Mouse (Mus musculus): ENCODE data around the gene Klhl3. TPM values are rescaled to one million over a fixed set of nuclear protein-coding genes. Genes with fewer than 3 reads are reported as not detected.

Gene Klhl3
- polyA plus RNA-seq, 1 experiment from 2014 or later: 10.7 TPM

DNA sequence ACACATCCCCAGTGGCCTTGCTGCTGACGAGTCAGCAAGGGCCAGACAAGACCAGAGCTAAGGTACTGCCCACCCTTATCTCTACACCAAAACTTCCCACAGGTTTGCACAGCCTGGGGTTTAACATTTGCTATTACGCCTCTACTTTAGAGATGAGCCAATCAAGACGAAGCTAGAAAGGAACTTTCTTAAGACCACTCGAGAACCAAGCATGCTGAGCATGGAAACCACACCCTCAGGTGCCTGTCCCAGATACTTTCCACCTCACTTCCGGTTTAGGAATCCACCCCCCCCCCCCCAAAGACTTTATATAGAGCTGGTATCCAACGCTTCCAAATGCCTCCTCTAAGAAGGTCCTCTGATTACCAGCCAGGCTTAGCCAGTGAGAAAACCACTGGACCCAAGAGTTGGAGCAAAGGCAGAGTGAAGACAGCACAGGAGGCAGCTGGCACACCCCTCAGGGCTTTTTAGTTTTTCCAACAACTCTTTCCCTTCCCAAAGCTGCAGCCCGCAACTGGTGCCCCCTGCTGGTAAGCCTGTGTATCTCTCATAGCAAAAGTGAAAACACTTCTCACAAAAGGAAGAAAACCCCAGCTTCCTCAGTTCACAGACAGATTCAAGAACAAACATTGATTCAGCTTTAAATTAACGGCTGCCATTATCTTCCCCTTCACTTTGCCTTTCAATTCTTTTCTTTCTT is 4.1 kb upstream of the Klhl3 start:
- ATAC-seq (replicated peaks; ENCODE audit: low FRiP score, low read depth) (no peak), DNase-seq (ENCODE audit: low spot score) (peak; percentile 75)
- Histone ChIP-seq H3K4me2 (ENCODE audit: low read length) (no peak overlapping the region), H3K27ac (no peak overlapping the region), H3K4me3 (replicated peaks; ENCODE audit: low read depth, low read length) (no peak overlapping the region), H3K9me3 (replicated peaks; ENCODE audit: low read length) (no peaks in the 10 kb centered on the region), H3K4me1 (replicated peaks; ENCODE audit: insufficient read depth, low read length) (peaks cover 14% of the 10 kb centered on the region; the same call in 1 of the 2 replicates), H3K27me3 (ENCODE audit: insufficient read depth, low read length) (no peaks in the 10 kb centered on the region), H3K9ac (ENCODE audit: low read depth, low read length) (no peak overlapping the region), H3K36me3 (ENCODE audit: insufficient read depth, low read length) (no peaks in the 10 kb centered on the region)
- TF ChIP-seq CTCF (IDR thresholded peaks at IDR 0.05; ENCODE audit: low read depth): peak; percentile 84
- WGBS: 68% methylated on average over 8 of the region's 8 CpGs

DNA sequence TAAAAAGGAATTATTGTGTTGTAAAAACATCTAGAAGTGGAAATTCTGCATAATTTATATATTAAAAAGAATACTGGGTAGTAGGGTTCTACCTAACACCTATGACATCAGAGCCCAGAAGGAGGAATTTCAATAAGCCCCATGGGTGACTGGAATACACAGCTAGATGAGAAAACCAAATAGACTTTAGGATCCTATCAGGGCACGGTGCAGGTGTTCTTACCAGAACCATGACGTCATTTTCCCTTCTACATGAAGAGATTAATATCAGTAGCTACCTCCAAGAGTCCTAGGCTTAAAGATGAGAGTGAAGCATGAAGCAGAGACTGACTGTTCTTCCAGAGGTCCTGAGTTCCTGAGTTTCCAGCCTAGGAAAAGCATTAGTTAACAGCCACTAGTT is 3.4 kb upstream of the Klhl3 start:
- ATAC-seq (replicated peaks; ENCODE audit: low FRiP score, low read depth): no peak
- 70% methylated on average over 2 of the region's 2 CpGs for WGBS

DNA sequence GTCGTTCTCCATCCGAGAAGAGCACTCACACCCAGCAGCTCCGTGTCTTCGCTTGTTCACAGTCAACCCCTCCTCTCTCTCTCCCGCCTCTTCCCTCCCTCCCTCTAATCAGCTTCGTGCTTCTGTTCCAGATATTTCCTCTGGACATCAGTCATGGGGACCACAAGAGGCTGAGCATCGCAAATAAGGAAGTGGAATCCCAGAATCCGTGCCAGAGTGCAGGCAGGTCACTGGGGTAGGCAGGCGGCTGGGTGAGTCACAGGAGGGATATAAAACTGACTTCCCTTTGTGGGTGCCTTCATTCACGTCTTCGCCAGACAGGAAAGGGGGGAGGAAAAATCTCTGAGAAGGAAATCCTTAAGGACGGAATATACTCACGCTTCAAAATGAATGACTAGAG is 1.8 kb upstream of the Klhl3 start:
- Histone ChIP-seq H3K4me2 (ENCODE audit: low read length) (no peak overlapping the region), H3K27ac (no peak overlapping the region), H3K9ac (ENCODE audit: low read depth, low read length) (no peak overlapping the region), H3K4me1 (replicated peaks; ENCODE audit: insufficient read depth, low read length) (peaks cover 13% of the 10 kb centered on the region; the same call in 1 of the 2 replicates), H3K27me3 (ENCODE audit: insufficient read depth, low read length) (no peaks in the 10 kb centered on the region), H3K9me3 (replicated peaks; ENCODE audit: low read length) (no peaks in the 10 kb centered on the region), H3K36me3 (ENCODE audit: insufficient read depth, low read length) (no peaks in the 10 kb centered on the region), H3K4me3 (replicated peaks; ENCODE audit: low read depth, low read length) (no peak overlapping the region)
- 25% methylated on average over 13 of the region's 13 CpGs for WGBS
- ATAC-seq (replicated peaks; ENCODE audit: low FRiP score, low read depth): no peak
- no peak for TF ChIP-seq CTCF (IDR thresholded peaks at IDR 0.05; ENCODE audit: low read depth)
- DNase-seq (ENCODE audit: low spot score): peak; percentile 71

More for the DNA sequence above, 3.4 kb upstream of the Klhl3 start:
- Histone ChIP-seq H3K27ac (no peak overlapping the region), H3K4me1 (replicated peaks; ENCODE audit: insufficient read depth, low read length) (peaks cover 13% of the 10 kb centered on the region; the same call in 1 of the 2 replicates), H3K9me3 (replicated peaks; ENCODE audit: low read length) (no peaks in the 10 kb centered on the region), H3K9ac (ENCODE audit: low read depth, low read length) (no peak overlapping the region), H3K4me2 (ENCODE audit: low read length) (no peak overlapping the region), H3K4me3 (replicated peaks; ENCODE audit: low read depth, low read length) (no peak overlapping the region), H3K27me3 (ENCODE audit: insufficient read depth, low read length) (no peaks in the 10 kb centered on the region), H3K36me3 (ENCODE audit: insufficient read depth, low read length) (no peaks in the 10 kb centered on the region)
- no peak for DNase-seq (ENCODE audit: low spot score)
- no peak for TF ChIP-seq CTCF (IDR thresholded peaks at IDR 0.05; ENCODE audit: low read depth)

DNA sequence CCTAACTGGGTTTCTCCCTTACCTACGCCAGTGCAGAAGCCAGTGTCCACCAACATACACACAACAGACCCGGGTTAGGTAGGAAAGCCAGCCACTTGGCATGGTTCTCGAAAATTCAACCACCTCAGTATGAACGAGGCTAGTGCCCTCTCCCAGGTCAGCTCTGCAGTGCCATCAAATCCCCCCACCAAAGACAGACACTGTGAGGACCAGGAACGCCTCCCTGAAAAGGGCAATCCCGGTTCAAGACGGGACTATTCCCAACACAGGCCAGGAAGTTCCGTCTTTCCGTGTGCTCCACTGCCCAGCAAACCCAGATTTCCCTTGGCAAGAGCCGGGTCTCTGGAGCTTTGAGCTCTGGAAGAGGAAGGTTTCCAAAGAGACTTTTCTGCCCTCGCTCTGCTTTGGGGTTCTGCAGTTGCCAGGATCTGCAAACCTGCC is 771 bp downstream of the Klhl3 start:
- Histone ChIP-seq H3K4me1 (replicated peaks; ENCODE audit: insufficient read depth, low read length) (peaks cover 13% of the 10 kb centered on the region; the same call in 1 of the 2 replicates), H3K9me3 (replicated peaks; ENCODE audit: low read length) (no peaks in the 10 kb centered on the region), H3K36me3 (ENCODE audit: insufficient read depth, low read length) (no peaks in the 10 kb centered on the region), H3K27ac (peak overlapping the region; percentile 69), H3K9ac (ENCODE audit: low read depth, low read length) (peak overlapping the region; percentile 71), H3K4me3 (replicated peaks; ENCODE audit: low read depth, low read length) (peak overlapping the region; percentile 59), H3K4me2 (ENCODE audit: low read length) (peak overlapping the region; percentile 93), H3K27me3 (ENCODE audit: insufficient read depth, low read length) (no peaks in the 10 kb centered on the region)
- DNase-seq (ENCODE audit: low spot score): peak; percentile 18
- TF ChIP-seq CTCF (IDR thresholded peaks at IDR 0.05; ENCODE audit: low read depth): no peak
- WGBS: 11% methylated on average over 11 of the region's 11 CpGs
- ATAC-seq (replicated peaks; ENCODE audit: low FRiP score, low read depth): no peak

GRCm38 (mm10) chr13:58112191-58112590 is 1.2 kb downstream of the Klhl3 start:
- DNase-seq (ENCODE audit: low spot score): peak; percentile 11
- Histone ChIP-seq H3K27me3 (ENCODE audit: insufficient read depth, low read length) (no peaks in the 10 kb centered on the region), H3K4me3 (replicated peaks; ENCODE audit: low read depth, low read length) (peak overlapping the region; percentile 59), H3K36me3 (ENCODE audit: insufficient read depth, low read length) (no peaks in the 10 kb centered on the region), H3K9me3 (replicated peaks; ENCODE audit: low read length) (no peaks in the 10 kb centered on the region), H3K4me1 (replicated peaks; ENCODE audit: insufficient read depth, low read length) (peaks cover 13% of the 10 kb centered on the region; the same call in 1 of the 2 replicates), H3K27ac (peak overlapping the region; percentile 69), H3K9ac (ENCODE audit: low read depth, low read length) (peak overlapping the region; percentile 71), H3K4me2 (ENCODE audit: low read length) (peak overlapping the region; percentile 93)
- no peak for ATAC-seq (replicated peaks; ENCODE audit: low FRiP score, low read depth)
- no peak for TF ChIP-seq CTCF (IDR thresholded peaks at IDR 0.05; ENCODE audit: low read depth)
- WGBS: 51% methylated on average over 10 of the region's 10 CpGs

DNA sequence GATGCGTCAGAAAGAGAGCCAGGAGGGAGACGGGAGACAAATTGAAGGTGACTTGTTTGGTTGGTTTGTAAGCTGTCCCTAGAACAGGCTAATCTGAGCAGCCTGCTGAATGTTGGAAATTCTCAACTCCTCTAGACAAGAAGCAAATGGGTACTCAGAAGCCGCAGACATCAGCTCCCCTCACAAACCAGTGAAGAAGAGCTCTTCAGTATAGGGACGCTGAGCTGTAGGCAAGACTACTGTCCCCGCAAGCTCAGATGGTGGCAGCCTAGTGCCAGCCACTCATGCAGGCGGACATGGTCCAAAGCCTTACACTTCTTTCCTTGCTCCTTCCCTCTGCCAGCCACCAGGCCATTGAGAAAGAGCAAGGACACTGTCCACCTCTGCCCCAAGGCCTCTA is 2.1 kb downstream of the Klhl3 start:
- Histone ChIP-seq H3K36me3 (ENCODE audit: insufficient read depth, low read length) (no peaks in the 10 kb centered on the region), H3K4me2 (ENCODE audit: low read length) (peak overlapping the region; percentile 93), H3K27me3 (ENCODE audit: insufficient read depth, low read length) (no peaks in the 10 kb centered on the region), H3K4me3 (replicated peaks; ENCODE audit: low read depth, low read length) (0 out of 2 replicates have a peak overlapping the region, but pooled peaks have one; percentile 59), H3K9ac (ENCODE audit: low read depth, low read length) (no peak overlapping the region), H3K4me1 (replicated peaks; ENCODE audit: insufficient read depth, low read length) (peaks cover 13% of the 10 kb centered on the region; the same call in 1 of the 2 replicates), H3K9me3 (replicated peaks; ENCODE audit: low read length) (no peaks in the 10 kb centered on the region), H3K27ac (no peak overlapping the region)
- DNase-seq (ENCODE audit: low spot score) (no peak), ATAC-seq (replicated peaks; ENCODE audit: low FRiP score, low read depth) (no peak)
- no peak for TF ChIP-seq CTCF (IDR thresholded peaks at IDR 0.05; ENCODE audit: low read depth)
- 89% methylated on average over 6 of the region's 6 CpGs for WGBS
